Mouse (Mus musculus) stomach, postnatal 0 days (tissue): ENCODE results near the gene Olfr1106.

ENCODE experiments used
- CTCF ChIP-seq: IDR thresholded peaks from 2 replicates; pipeline ENCODE4 v1.5.1; 2016; ENCODE audit warnings: antibody characterized with exemption, low read depth, mild to moderate bottlenecking, moderate library complexity
- EP300 ChIP-seq: optimal IDR thresholded peaks from 2 replicates; pipeline ENCODE3; 2016; ENCODE audit warnings: antibody characterized with exemption

DNA sequence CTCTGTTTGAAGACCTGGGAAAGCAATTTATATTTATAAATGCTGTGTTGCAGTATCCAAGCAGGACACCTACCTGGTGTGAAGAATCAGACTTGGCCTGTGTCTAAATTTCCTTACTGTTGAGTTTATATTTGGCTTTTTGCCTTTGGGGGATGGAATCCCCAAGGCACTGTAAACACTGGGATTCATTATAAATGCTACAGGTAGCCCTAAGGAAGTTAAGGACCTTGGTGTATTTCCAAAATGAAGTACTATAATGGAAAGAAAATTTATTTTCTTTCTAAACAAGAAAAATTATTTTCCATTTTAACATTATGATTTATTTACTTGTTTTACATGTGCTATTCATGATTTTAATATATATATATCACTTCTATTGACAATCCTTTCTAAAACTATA, 15.6 kb downstream of the Olfr1106 start, which contains the start of gene Olfr1105:
- TF ChIP-seq CTCF: no peak
- no peak for TF ChIP-seq EP300
